Mouse (Mus musculus): ENCODE measurements around the gene Stag1. TPM values are rescaled to one million over a fixed set of nuclear protein-coding genes. Genes with fewer than 3 reads are reported as not detected.
A peak's percentile ranks its signal among the peaks of the same experiment; 100 is the strongest.

The Stag1 gene
- polyA plus RNA-seq (2015; fragmentation: Nextera tagmentation; extraction: Ambion mirVana): 45.0 and 48.9 TPM in 2 replicates

- no peak within 1 kb of the TSS for H3K4me3 ChIP-seq (replicated peaks)
- 85% methylated on average over 8 of the region's 8 CpGs for WGBS
- H3K4me2 ChIP-seq: no peak within 1 kb of the TSS
- no peak within 1 kb of the TSS for H3K27ac ChIP-seq
- ATAC-seq (replicated peaks; ENCODE audit: low FRiP score): no peak
- no peaks in the 10 kb centered on the region for H3K4me1 ChIP-seq
- H3K27me3 ChIP-seq: no peaks in the 10 kb centered on the region
- H3K36me3 ChIP-seq: no peaks in the 10 kb centered on the region
- H3K9me3 ChIP-seq (replicated peaks): no peaks in the 10 kb centered on the region
- H3K9ac ChIP-seq: no peak within 1 kb of the TSS
Measured at GRCm38 (mm10) chr9:100597546-100597945, at the start of gene Stag1. Stag1 (plus strand) TSS chr9:100597798.

GRCm38 (mm10) chr9:100548313-100548712 is 49.3 kb upstream of the Stag1 start:
- Histone ChIP-seq H3K9ac (no peak overlapping the region), H3K4me1 (peaks cover 16% of the 10 kb centered on the region), H3K27ac (no peak overlapping the region), H3K4me2 (no peak overlapping the region), H3K36me3 (peaks cover 18% of the 10 kb centered on the region; the same call in 1 of the 2 replicates), H3K4me3 (replicated peaks) (no peak overlapping the region), H3K9me3 (replicated peaks) (no peaks in the 10 kb centered on the region), H3K27me3 (no peaks in the 10 kb centered on the region)
- no peak for ATAC-seq (replicated peaks; ENCODE audit: low FRiP score)
- 94% methylated on average over 2 of the region's 2 CpGs for WGBS

GRCm38 (mm10) chr9:100555686-100556085 is 41.9 kb upstream of the Stag1 start:
- Histone ChIP-seq H3K4me1 (no peaks in the 10 kb centered on the region), H3K4me3 (replicated peaks) (no peak overlapping the region), H3K4me2 (no peak overlapping the region), H3K27ac (no peak overlapping the region), H3K36me3 (peaks cover 8% of the 10 kb centered on the region; the same call in 1 of the 2 replicates), H3K9me3 (replicated peaks) (no peaks in the 10 kb centered on the region), H3K27me3 (no peaks in the 10 kb centered on the region), H3K9ac (no peak overlapping the region)
- 76% methylated on average over 5 of the region's 5 CpGs for WGBS
- ATAC-seq (replicated peaks; ENCODE audit: low FRiP score): no peak

GRCm38 (mm10) chr9:100558023-100558573 is 39.5 kb upstream of the Stag1 start:
- Histone ChIP-seq H3K27ac (no peak overlapping the region), H3K36me3 (no peaks in the 10 kb centered on the region), H3K4me1 (no peaks in the 10 kb centered on the region), H3K9ac (no peak overlapping the region), H3K9me3 (replicated peaks) (no peaks in the 10 kb centered on the region), H3K4me3 (replicated peaks) (no peak overlapping the region), H3K4me2 (no peak overlapping the region), H3K27me3 (no peaks in the 10 kb centered on the region)
- WGBS: 81% methylated on average over 4 of the region's 4 CpGs
- no peak for ATAC-seq (replicated peaks; ENCODE audit: low FRiP score)

- H3K9me3 ChIP-seq (replicated peaks): no peaks in the 10 kb centered on the region
- no peaks in the 10 kb centered on the region for H3K4me1 ChIP-seq
- H3K27ac ChIP-seq: no peak overlapping the region
- H3K36me3 ChIP-seq: no peaks in the 10 kb centered on the region
- H3K27me3 ChIP-seq: no peaks in the 10 kb centered on the region
- H3K4me3 ChIP-seq (replicated peaks): no peak overlapping the region
- ATAC-seq (replicated peaks; ENCODE audit: low FRiP score): no peak
- no peak overlapping the region for H3K9ac ChIP-seq
- H3K4me2 ChIP-seq: no peak overlapping the region
Measured at GRCm38 (mm10) chr9:100558991-100559390, 38.6 kb upstream of the Stag1 start.

- no peak overlapping the region for H3K4me2 ChIP-seq
- no peaks in the 10 kb centered on the region for H3K36me3 ChIP-seq
- H3K9ac ChIP-seq: no peak overlapping the region
- no peak for ATAC-seq (replicated peaks; ENCODE audit: low FRiP score)
- H3K4me3 ChIP-seq (replicated peaks): no peak overlapping the region
- H3K27ac ChIP-seq: no peak overlapping the region
- H3K9me3 ChIP-seq (replicated peaks): no peaks in the 10 kb centered on the region
- H3K27me3 ChIP-seq: no peaks in the 10 kb centered on the region
- WGBS: 88% methylated on average over 10 of the region's 10 CpGs
- H3K4me1 ChIP-seq: no peaks in the 10 kb centered on the region
Measured at GRCm38 (mm10) chr9:100560251-100560890, 37.2 kb upstream of the Stag1 start.

- ATAC-seq (replicated peaks; ENCODE audit: low FRiP score): peak; percentile 52
- H3K9me3 ChIP-seq (replicated peaks): no peaks in the 10 kb centered on the region
- peaks cover 13% of the 10 kb centered on the region; the same call in 1 of the 2 replicates for H3K4me1 ChIP-seq
- 0 out of 2 replicates have a peak overlapping the region, but pooled peaks have one; percentile 30 for H3K27ac ChIP-seq
- WGBS: 10% methylated on average over 32 of the region's 32 CpGs
- H3K4me2 ChIP-seq: peak overlapping the region; percentile 96
- H3K27me3 ChIP-seq: 0 out of 2 replicates have a peak, but pooled peaks cover 3% of the 10 kb centered on the region
- peak overlapping the region; percentile 72 for H3K4me3 ChIP-seq (replicated peaks)
- no peaks in the 10 kb centered on the region for H3K36me3 ChIP-seq
- peak overlapping the region; percentile 65 for H3K9ac ChIP-seq
Measured at GRCm38 (mm10) chr9:100569798-100570625, 27.6 kb upstream of the Stag1 start.

- Histone ChIP-seq H3K27me3 (0 out of 2 replicates have a peak, but pooled peaks cover 3% of the 10 kb centered on the region), H3K9me3 (replicated peaks) (no peaks in the 10 kb centered on the region), H3K4me2 (peak within 1 kb of the TSS; percentile 96), H3K36me3 (no peaks in the 10 kb centered on the region), H3K27ac (peak within 1 kb of the TSS; percentile 30; the same call in 1 of the 2 replicates), H3K4me3 (replicated peaks) (peak within 1 kb of the TSS; percentile 72), H3K9ac (peak within 1 kb of the TSS; percentile 65), H3K4me1 (peaks cover 13% of the 10 kb centered on the region; the same call in 1 of the 2 replicates)
- WGBS: under 1% methylated on average over 51 of the region's 55 CpGs
- peak; percentile 96 for ATAC-seq (replicated peaks; ENCODE audit: low FRiP score)
Measured at GRCm38 (mm10) chr9:100570626-100571233, 26.9 kb upstream of the Stag1 start, which contains the start of gene Slc35g2. Slc35g2 (minus strand) TSS chr9:100571090.

- Histone ChIP-seq H3K9me3 (replicated peaks) (no peaks in the 10 kb centered on the region), H3K27ac (no peak overlapping the region), H3K4me3 (replicated peaks) (peak overlapping the region; percentile 72), H3K4me1 (peaks cover 13% of the 10 kb centered on the region; the same call in 1 of the 2 replicates), H3K9ac (no peak overlapping the region), H3K27me3 (0 out of 2 replicates have a peak, but pooled peaks cover 3% of the 10 kb centered on the region), H3K4me2 (peak overlapping the region; percentile 96), H3K36me3 (no peaks in the 10 kb centered on the region)
- no peak for ATAC-seq (replicated peaks; ENCODE audit: low FRiP score)
- 73% methylated on average over 1 of the region's 1 CpGs for WGBS
Measured at GRCm38 (mm10) chr9:100571511-100571910, 26.1 kb upstream of the Stag1 start.

- Histone ChIP-seq H3K9me3 (replicated peaks) (no peaks in the 10 kb centered on the region), H3K27ac (no peak overlapping the region), H3K4me2 (no peak overlapping the region), H3K27me3 (0 out of 2 replicates have a peak, but pooled peaks cover 3% of the 10 kb centered on the region), H3K9ac (no peak overlapping the region), H3K36me3 (no peaks in the 10 kb centered on the region), H3K4me3 (replicated peaks) (no peak overlapping the region), H3K4me1 (peaks cover 13% of the 10 kb centered on the region; the same call in 1 of the 2 replicates)
- ATAC-seq (replicated peaks; ENCODE audit: low FRiP score): no peak
- 71% methylated on average over 2 of the region's 2 CpGs for WGBS
Measured at GRCm38 (mm10) chr9:100573300-100573699, 24.3 kb upstream of the Stag1 start.

GRCm38 (mm10) chr9:100573942-100574341 is 23.7 kb upstream of the Stag1 start:
- Histone ChIP-seq H3K4me3 (replicated peaks) (no peak overlapping the region), H3K9ac (no peak overlapping the region), H3K27me3 (0 out of 2 replicates have a peak, but pooled peaks cover 3% of the 10 kb centered on the region), H3K9me3 (replicated peaks) (no peaks in the 10 kb centered on the region), H3K36me3 (no peaks in the 10 kb centered on the region), H3K4me2 (no peak overlapping the region), H3K27ac (no peak overlapping the region), H3K4me1 (peaks cover 15% of the 10 kb centered on the region; the same call in 1 of the 2 replicates)
- ATAC-seq (replicated peaks; ENCODE audit: low FRiP score): no peak
- 55% methylated on average over 5 of the region's 5 CpGs for WGBS
